Mouse (Mus musculus): ENCODE results near the gene Sdccag8. TPM values are rescaled to one million over a fixed set of nuclear protein-coding genes. Genes with fewer than 3 reads are reported as not detected.

Gene Sdccag8
- polyA plus RNA-seq, 1 experiment from 2014 or later = 18.7 TPM

DNA sequence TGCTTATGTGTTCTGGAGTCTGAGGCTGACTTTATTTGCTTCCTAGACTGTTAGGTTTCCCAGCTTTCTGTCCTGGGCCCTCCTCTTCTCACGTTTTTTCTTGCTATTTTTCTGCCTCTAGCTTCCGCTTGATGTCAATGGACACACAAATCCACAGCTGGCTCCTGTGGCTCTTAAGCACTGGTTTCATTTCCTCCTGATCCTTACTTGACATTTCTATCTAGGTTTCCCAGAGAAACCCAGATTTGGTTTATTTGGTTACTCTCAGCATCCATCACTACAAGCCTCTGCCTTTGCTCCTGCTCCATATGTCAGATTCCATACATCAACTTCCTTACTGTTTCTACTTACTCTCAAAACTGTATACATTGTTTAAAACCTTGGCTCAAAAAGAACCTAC lies 232.5 kb downstream of the Sdccag8 start:
- Histone ChIP-seq H3K9me3 (ENCODE audit: control insufficient read depth, low read length) (no peaks in the 10 kb centered on the region), H3K4me1 (replicated peaks; ENCODE audit: control insufficient read depth, insufficient read depth, low read length) (no peaks in the 10 kb centered on the region), H3K36me3 (ENCODE audit: control insufficient read depth, insufficient read depth, low read length) (no peaks in the 10 kb centered on the region), H3K4me2 (ENCODE audit: low read length) (no peak overlapping the region), H3K27me3 (replicated peaks; ENCODE audit: control insufficient read depth, insufficient read depth, low read length) (no peaks in the 10 kb centered on the region), H3K27ac (ENCODE audit: low read depth) (no peak overlapping the region), H3K4me3 (ENCODE audit: low read depth, low read length) (no peak overlapping the region), H3K9ac (ENCODE audit: low read length) (no peak overlapping the region)
- ATAC-seq (replicated peaks; ENCODE audit: low FRiP score, low TSS enrichment, low read depth) (no peak), DNase-seq (ENCODE audit: low spot score) (no peak)
- 53% methylated on average over 2 of the region's 2 CpGs for WGBS

DNA sequence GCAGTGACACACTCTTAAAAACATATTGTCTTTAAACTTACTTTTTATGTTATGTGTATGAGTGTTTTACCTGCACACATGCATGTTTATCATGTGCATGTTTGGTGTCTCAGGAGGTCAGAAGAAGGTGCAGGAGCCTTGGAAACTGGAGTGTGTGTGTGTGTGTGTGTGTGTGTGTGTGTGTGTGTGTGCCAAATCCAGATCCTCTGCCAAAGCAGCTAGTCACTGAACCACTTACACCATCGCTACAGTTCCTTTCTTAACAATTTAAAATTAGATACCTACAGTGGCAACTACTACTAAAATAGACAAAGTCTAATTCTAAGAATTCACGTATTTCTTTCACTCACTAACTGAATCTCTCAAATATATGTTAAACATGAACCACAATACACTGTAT lies 234.3 kb downstream of the Sdccag8 start:
- DNase-seq (ENCODE audit: low spot score) (no peak), ATAC-seq (replicated peaks; ENCODE audit: low FRiP score, low TSS enrichment, low read depth) (no peak)
- Histone ChIP-seq H3K4me1 (replicated peaks; ENCODE audit: control insufficient read depth, insufficient read depth, low read length) (no peaks in the 10 kb centered on the region), H3K4me2 (ENCODE audit: low read length) (no peak overlapping the region), H3K4me3 (ENCODE audit: low read depth, low read length) (no peak overlapping the region), H3K27me3 (replicated peaks; ENCODE audit: control insufficient read depth, insufficient read depth, low read length) (no peaks in the 10 kb centered on the region), H3K9ac (ENCODE audit: low read length) (no peak overlapping the region), H3K36me3 (ENCODE audit: control insufficient read depth, insufficient read depth, low read length) (no peaks in the 10 kb centered on the region), H3K9me3 (ENCODE audit: control insufficient read depth, low read length) (no peaks in the 10 kb centered on the region), H3K27ac (ENCODE audit: low read depth) (no peak overlapping the region)
- 92% methylated on average over 2 of the region's 2 CpGs for WGBS

DNA sequence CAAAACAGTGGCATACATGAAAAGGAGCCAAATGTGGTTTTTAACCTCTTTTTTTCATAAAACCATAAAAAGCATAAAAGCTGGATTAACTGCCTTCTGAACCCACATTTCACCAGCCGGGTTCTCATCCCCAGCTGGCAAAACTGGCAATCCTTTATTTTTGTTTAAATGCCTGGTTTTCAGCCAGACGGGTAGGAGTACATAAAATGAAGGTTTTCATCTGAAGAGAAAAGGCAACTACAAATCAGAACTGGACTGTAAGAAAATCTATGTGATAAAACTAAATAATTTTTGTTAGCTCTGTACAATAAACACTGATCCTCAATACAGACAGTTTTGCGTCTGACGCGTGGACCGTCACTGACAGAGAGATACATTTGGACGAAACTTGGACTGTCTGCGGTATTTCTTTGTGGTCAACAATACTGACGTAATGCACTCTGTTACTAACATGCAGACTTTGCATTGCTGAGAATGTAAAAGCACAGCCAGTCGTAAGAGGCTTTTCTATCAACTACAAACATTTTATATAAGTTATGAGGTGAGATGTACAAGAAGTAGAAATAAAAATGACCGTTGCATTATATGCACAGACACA lies 237.0 kb downstream of the Sdccag8 start:
- 79% methylated on average over 11 of the region's 11 CpGs for WGBS
- no peak overlapping the region for H3K9ac ChIP-seq (ENCODE audit: low read length)
- no peaks in the 10 kb centered on the region for H3K4me1 ChIP-seq (replicated peaks; ENCODE audit: control insufficient read depth, insufficient read depth, low read length)
- H3K27ac ChIP-seq (ENCODE audit: low read depth) = no peak overlapping the region
- H3K27me3 ChIP-seq (replicated peaks; ENCODE audit: control insufficient read depth, insufficient read depth, low read length) = no peaks in the 10 kb centered on the region
- ATAC-seq (replicated peaks; ENCODE audit: low FRiP score, low TSS enrichment, low read depth) = no peak
- no peak for DNase-seq (ENCODE audit: low spot score)
- no peak overlapping the region for H3K4me3 ChIP-seq (ENCODE audit: low read depth, low read length)
- no peaks in the 10 kb centered on the region for H3K9me3 ChIP-seq (ENCODE audit: control insufficient read depth, low read length)
- H3K36me3 ChIP-seq (ENCODE audit: control insufficient read depth, insufficient read depth, low read length) = no peaks in the 10 kb centered on the region
- H3K4me2 ChIP-seq (ENCODE audit: low read length) = no peak overlapping the region

GRCm38 (mm10) chr1:177054891-177055290 lies 240.4 kb downstream of the Sdccag8 start:
- no peak overlapping the region for H3K4me3 ChIP-seq (ENCODE audit: low read depth, low read length)
- H3K36me3 ChIP-seq (ENCODE audit: control insufficient read depth, insufficient read depth, low read length) = no peaks in the 10 kb centered on the region
- no peak overlapping the region for H3K9ac ChIP-seq (ENCODE audit: low read length)
- no peaks in the 10 kb centered on the region for H3K4me1 ChIP-seq (replicated peaks; ENCODE audit: control insufficient read depth, insufficient read depth, low read length)
- DNase-seq (ENCODE audit: low spot score) (no peak), ATAC-seq (replicated peaks; ENCODE audit: low FRiP score, low TSS enrichment, low read depth) (no peak)
- no peak overlapping the region for H3K27ac ChIP-seq (ENCODE audit: low read depth)
- H3K9me3 ChIP-seq (ENCODE audit: control insufficient read depth, low read length) = no peaks in the 10 kb centered on the region
- no peak overlapping the region for H3K4me2 ChIP-seq (ENCODE audit: low read length)
- no peaks in the 10 kb centered on the region for H3K27me3 ChIP-seq (replicated peaks; ENCODE audit: control insufficient read depth, insufficient read depth, low read length)
- WGBS = 84% methylated on average over 2 of the region's 2 CpGs

DNA sequence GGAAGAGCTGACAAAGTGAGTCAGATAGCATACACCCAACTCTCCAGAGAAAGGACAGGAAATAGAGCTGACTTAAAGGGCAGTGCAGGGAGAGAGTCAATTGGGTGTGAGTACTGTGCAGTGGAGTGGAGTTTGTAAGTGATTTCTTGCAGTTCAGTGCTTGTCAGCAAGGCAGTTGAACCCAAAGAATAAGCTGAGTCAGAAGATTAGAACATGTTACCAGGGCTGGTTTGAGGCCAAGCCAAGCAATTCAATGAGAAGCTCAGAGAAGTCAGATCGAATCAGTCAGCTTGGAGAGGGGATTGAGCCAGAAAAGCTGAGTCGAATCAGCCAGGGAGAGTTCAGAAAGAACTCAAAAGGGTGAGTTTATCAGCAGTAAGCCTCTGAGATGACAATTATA lies 247.3 kb downstream of the Sdccag8 start:
- 88% methylated on average over 2 of the region's 2 CpGs for WGBS
- DNase-seq (ENCODE audit: low spot score) (no peak), ATAC-seq (replicated peaks; ENCODE audit: low FRiP score, low TSS enrichment, low read depth) (no peak)
- Histone ChIP-seq H3K9ac (ENCODE audit: low read length) (no peak overlapping the region), H3K27me3 (replicated peaks; ENCODE audit: control insufficient read depth, insufficient read depth, low read length) (no peaks in the 10 kb centered on the region), H3K4me1 (replicated peaks; ENCODE audit: control insufficient read depth, insufficient read depth, low read length) (no peaks in the 10 kb centered on the region), H3K4me3 (ENCODE audit: low read depth, low read length) (no peak overlapping the region), H3K4me2 (ENCODE audit: low read length) (no peak overlapping the region), H3K36me3 (ENCODE audit: control insufficient read depth, insufficient read depth, low read length) (peaks cover 8% of the 10 kb centered on the region; the same call in 1 of the 2 replicates), H3K9me3 (ENCODE audit: control insufficient read depth, low read length) (no peaks in the 10 kb centered on the region), H3K27ac (ENCODE audit: low read depth) (no peak overlapping the region)

DNA sequence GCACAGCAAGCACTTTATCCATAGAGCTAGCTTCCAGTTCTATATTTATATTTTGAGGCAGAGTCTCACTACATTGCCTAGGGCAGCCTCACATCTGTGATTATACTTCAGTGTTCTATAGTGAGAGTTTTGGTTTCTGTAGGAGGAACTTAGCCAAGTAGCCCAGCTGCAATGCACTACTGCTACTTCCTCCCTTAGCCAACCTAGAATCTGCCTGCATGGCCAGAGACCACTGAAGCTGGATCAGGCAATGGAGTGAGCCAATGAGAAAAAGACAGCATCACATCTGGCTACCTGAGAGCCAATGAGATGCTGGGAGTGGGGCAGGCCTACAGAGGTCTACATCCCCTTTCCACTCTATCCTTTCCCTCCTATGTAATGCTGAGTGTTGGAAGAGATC lies 251.3 kb downstream of the Sdccag8 start:
- no peaks in the 10 kb centered on the region for H3K4me1 ChIP-seq (replicated peaks; ENCODE audit: control insufficient read depth, insufficient read depth, low read length)
- H3K4me2 ChIP-seq (ENCODE audit: low read length) = no peak overlapping the region
- no peak overlapping the region for H3K27ac ChIP-seq (ENCODE audit: low read depth)
- H3K9ac ChIP-seq (ENCODE audit: low read length) = no peak overlapping the region
- H3K4me3 ChIP-seq (ENCODE audit: low read depth, low read length) = no peak overlapping the region
- no peaks in the 10 kb centered on the region for H3K27me3 ChIP-seq (replicated peaks; ENCODE audit: control insufficient read depth, insufficient read depth, low read length)
- H3K9me3 ChIP-seq (ENCODE audit: control insufficient read depth, low read length) = no peaks in the 10 kb centered on the region
- ATAC-seq (replicated peaks; ENCODE audit: low FRiP score, low TSS enrichment, low read depth) (no peak), DNase-seq (ENCODE audit: low spot score) (no peak)
- H3K36me3 ChIP-seq (ENCODE audit: control insufficient read depth, insufficient read depth, low read length) = peaks cover 5% of the 10 kb centered on the region; the same call in 1 of the 2 replicates

- DNase-seq (ENCODE audit: low spot score) (no peak), ATAC-seq (replicated peaks; ENCODE audit: low FRiP score, low TSS enrichment, low read depth) (no peak)
- no peak overlapping the region for H3K4me3 ChIP-seq (ENCODE audit: low read depth, low read length)
- peaks cover 3% of the 10 kb centered on the region; the same call in 1 of the 2 replicates for H3K36me3 ChIP-seq (ENCODE audit: control insufficient read depth, insufficient read depth, low read length)
- no peak overlapping the region for H3K4me2 ChIP-seq (ENCODE audit: low read length)
- 75% methylated on average over 8 of the region's 8 CpGs for WGBS
- H3K27ac ChIP-seq (ENCODE audit: low read depth) = no peak overlapping the region
- H3K9me3 ChIP-seq (ENCODE audit: control insufficient read depth, low read length) = no peaks in the 10 kb centered on the region
- H3K27me3 ChIP-seq (replicated peaks; ENCODE audit: control insufficient read depth, insufficient read depth, low read length) = no peaks in the 10 kb centered on the region
- no peak overlapping the region for H3K9ac ChIP-seq (ENCODE audit: low read length)
- H3K4me1 ChIP-seq (replicated peaks; ENCODE audit: control insufficient read depth, insufficient read depth, low read length) = no peaks in the 10 kb centered on the region
Measured at GRCm38 (mm10) chr1:177067123-177067646, 252.7 kb downstream of the Sdccag8 start.

DNA sequence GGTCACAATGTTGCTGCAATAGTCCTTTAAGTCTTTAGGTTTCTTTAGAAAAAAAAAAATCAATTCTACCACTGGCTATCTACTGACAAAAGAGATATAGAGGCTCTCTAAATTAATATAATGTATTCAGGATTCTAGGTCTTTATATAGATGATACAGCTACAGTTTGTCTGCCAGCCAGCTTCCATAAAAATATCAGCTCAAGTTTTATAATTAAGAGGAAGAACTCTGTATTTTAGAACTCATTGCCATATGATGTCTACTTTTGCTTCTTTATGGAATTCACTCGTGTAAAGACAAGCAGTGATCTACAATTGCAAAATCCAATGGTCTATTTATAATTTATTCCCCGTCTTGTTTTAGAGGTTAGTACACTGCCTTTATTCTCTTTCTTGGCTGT lies 254.7 kb downstream of the Sdccag8 start:
- Histone ChIP-seq H3K9ac (ENCODE audit: low read length) (no peak overlapping the region), H3K4me1 (replicated peaks; ENCODE audit: control insufficient read depth, insufficient read depth, low read length) (no peaks in the 10 kb centered on the region), H3K9me3 (ENCODE audit: control insufficient read depth, low read length) (no peaks in the 10 kb centered on the region), H3K4me3 (ENCODE audit: low read depth, low read length) (no peak overlapping the region), H3K4me2 (ENCODE audit: low read length) (no peak overlapping the region), H3K36me3 (ENCODE audit: control insufficient read depth, insufficient read depth, low read length) (no peaks in the 10 kb centered on the region), H3K27me3 (replicated peaks; ENCODE audit: control insufficient read depth, insufficient read depth, low read length) (no peaks in the 10 kb centered on the region), H3K27ac (ENCODE audit: low read depth) (no peak overlapping the region)
- DNase-seq (ENCODE audit: low spot score) (no peak), ATAC-seq (replicated peaks; ENCODE audit: low FRiP score, low TSS enrichment, low read depth) (no peak)
- WGBS = 85% methylated on average over 2 of the region's 2 CpGs
